Mouse (Mus musculus): ENCODE results near the gene Irak2. TPM values are rescaled to one million over a fixed set of nuclear protein-coding genes. Genes with fewer than 3 reads are reported as not detected.
"Not testable (repeated sequence)": the region's sequence is repeated elsewhere in the genome, so short reads cannot be mapped to it uniquely, and the experiment has no call there.

The Irak2 gene
- polyA plus RNA-seq, 1 experiment from 2014 or later = 11.0 TPM

DNA sequence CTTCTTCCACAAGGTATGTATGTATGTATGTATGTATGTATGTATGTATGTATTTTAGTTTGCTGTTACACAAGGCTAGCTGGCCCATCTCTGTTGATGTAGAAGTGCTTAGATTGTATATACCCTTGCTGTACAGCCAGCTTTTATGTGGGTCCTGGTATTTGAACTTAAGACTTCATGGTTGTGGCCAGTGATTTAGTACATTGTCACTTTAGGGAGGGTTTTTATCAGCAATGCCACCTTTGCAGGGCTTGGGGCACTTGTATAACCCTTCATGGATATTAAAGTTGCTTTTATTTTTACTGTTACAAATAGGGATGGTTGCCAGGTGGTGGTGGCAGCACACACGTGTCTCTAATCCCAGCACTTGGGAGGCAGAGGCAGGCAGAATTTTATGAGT lies 56.9 kb downstream of the Irak2 start:
- no peak overlapping the region for H3K4me2 ChIP-seq (replicated peaks)
- no peaks in the 10 kb centered on the region for H3K27me3 ChIP-seq (replicated peaks)
- no peaks in the 10 kb centered on the region for H3K36me3 ChIP-seq
- WGBS = 50% methylated on average over 1 of the region's 1 CpGs
- ATAC-seq = no peak
- no peak overlapping the region for H3K27ac ChIP-seq
- no peak overlapping the region for H3K4me3 ChIP-seq (replicated peaks)
- H3K9me3 ChIP-seq = no peaks in the 10 kb centered on the region
- H3K4me1 ChIP-seq (replicated peaks) = peaks cover 20% of the 10 kb centered on the region
- H3K9ac ChIP-seq = no peak overlapping the region

DNA sequence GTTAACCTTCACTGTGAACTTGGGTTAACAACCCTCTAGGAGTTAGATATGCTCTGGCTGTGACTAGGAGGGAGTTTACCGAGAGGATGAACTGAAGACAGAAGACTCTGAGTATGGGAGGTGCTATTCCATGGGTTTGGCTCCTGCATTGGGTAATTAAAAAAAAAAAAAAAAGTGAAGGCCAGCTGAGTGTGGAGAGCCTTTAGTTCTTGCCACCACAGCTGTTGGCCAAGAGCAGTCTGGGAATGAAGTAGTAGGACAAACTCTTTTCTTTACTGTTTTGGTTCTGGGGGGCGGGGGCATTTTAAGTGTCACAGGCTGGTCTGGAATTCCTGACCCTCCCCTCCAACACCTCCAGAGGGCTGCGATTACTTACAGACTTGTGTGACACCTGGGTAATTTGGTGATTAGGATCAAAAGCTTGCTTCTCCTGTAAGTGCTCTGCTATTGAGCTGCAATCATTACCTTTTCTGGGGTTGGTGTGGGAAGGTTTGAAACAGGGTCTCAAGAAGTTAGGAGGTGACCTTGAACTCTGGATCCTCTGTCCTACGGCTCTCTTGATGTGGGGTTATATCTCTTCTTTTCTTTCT lies 57.6 kb downstream of the Irak2 start:
- ATAC-seq = no peak
- 43% methylated on average over 4 of the region's 4 CpGs for WGBS
- Histone ChIP-seq H3K9ac (no peak overlapping the region), H3K4me1 (replicated peaks) (peaks cover 14% of the 10 kb centered on the region), H3K27me3 (replicated peaks) (no peaks in the 10 kb centered on the region), H3K4me2 (replicated peaks) (peak overlapping the region; percentile 57), H3K36me3 (no peaks in the 10 kb centered on the region), H3K27ac (peak overlapping the region; percentile 92), H3K9me3 (no peaks in the 10 kb centered on the region), H3K4me3 (replicated peaks) (no peak overlapping the region; the same call in 1 of the 2 replicates)

DNA sequence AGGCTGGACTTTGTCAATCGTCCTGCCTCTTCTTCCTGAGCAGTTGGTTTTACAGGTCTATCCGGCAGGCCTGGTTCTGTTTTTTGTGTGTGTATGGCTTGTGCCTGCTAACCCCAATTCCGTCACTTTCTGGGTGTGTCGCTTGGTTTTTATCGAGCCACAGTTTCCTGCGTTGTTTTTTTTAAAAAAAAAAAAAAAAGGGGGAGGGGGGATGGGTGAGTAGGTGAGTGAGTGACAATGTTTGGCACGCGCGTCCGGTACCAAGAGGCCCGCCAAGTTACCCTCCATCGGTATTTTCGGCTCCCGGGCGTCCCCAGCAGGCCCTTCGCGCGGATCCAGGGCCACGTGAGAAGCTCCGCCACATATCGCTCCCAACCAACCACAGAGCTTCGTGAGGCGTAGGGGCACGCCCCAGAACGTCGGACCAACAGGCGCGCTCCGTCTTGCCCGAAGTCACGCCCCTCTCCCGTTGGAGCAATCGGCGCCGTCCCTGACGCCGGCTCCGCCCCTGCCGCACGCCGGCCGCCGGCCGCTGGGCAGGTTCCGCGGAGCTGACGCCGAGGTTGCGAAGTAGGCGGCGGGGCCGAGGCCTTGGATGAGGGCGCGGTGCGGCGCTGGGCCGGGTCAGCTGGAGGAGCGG lies 58.4 kb downstream of the Irak2 start, which contains the start of gene Tatdn2:
Tatdn2 (plus strand) TSS at position 469 of the 640 bp plus-strand sequence.
- Histone ChIP-seq H3K9ac (peak within 1 kb of the TSS; percentile 87), H3K4me3 (replicated peaks) (peak within 1 kb of the TSS; percentile 86)

DNA sequence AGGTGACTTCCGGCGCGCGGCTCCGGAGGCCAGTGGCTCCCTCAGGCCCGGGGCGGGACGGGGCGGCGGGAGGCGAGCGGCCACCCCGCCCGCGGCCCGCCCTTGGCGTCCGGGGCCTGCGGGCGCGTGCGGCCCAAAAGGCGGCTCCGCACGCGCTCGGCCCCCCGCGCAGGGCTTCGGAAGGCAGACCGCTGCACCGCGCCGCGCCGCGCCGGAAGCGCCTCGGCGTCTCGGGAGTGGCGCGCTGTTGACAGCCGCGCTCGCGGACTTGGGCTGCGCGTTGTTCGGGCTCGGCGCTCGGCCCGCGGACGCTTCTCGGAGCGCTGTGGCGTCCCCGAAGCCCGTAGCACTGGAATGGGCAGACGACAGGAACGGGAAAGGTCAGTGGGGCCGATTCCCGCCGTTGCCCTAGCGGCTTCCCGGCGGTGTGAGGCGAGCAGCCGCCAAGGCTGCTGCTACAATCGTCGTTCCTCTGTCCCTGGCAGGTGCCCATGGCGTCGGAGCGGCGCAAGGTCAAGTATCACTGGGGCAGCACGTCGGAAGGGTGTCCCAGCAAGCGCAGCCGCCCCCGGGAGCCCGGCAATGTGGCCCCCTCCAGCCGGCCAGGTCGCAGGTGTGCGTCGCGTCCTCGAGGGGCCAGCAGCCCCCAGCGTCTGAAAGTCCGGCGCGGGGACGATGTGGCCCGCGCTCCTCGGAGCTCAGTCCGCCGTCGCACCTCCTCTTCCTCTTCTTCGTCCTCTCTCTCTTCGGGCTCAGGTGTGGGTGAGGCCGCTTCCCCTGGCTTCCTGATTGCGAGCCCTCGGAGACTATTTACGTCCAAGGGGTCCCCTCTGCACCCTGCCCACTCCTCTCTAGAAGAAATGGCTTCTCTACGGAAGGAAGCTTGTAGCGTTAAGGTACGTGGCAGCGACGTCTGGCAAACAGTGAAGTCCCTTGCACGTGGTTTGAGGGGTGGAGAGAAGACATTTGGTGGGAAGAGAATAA lies 59.2 kb downstream of the Irak2 start:
- Histone ChIP-seq H3K9ac (peak overlapping the region; percentile 87), H3K4me3 (replicated peaks) (peak overlapping the region; percentile 86), H3K36me3 (peaks cover 5% of the 10 kb centered on the region), H3K4me1 (replicated peaks) (peaks cover 12% of the 10 kb centered on the region), H3K4me2 (replicated peaks) (peak overlapping the region; percentile 91), H3K27ac (peak overlapping the region; percentile 92), H3K27me3 (replicated peaks) (no peaks in the 10 kb centered on the region), H3K9me3 (no peaks in the 10 kb centered on the region)
- WGBS = under 1% methylated on average over 86 of the region's 113 CpGs
- peak; percentile 12 for ATAC-seq

More for the DNA sequence above, 58.4 kb downstream of the Irak2 start, which contains the start of gene Tatdn2:
- Histone ChIP-seq H3K9me3 (no peaks in the 10 kb centered on the region), H3K4me1 (replicated peaks) (peaks cover 12% of the 10 kb centered on the region), H3K27me3 (replicated peaks) (no peaks in the 10 kb centered on the region), H3K36me3 (no peaks in the 10 kb centered on the region; the same call in 1 of the 2 replicates), H3K27ac (peak within 1 kb of the TSS; percentile 92), H3K4me2 (replicated peaks) (peak within 1 kb of the TSS; percentile 91)
- peak; percentile 98 for ATAC-seq
- WGBS = under 1% methylated on average over 53 of the region's 58 CpGs

DNA sequence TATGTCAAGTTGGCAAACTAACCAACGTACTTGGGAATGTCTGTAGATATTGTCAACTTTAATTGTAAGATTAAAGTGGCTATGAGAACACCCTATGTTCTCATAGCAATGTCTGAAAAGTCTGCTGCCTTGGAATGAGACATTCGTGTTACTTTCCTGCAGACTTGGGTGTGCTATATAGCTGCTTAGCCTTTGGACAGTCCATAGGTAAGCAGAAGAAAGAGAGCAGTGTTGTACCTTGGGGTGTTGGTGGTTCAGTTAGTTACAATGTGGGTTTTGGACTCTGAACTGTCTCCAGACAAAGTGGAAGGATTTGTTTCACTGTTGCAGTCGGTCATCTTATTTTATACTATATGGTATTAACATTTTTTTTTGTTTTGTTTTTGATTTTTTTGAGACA lies 74.5 kb downstream of the Irak2 start:
- Histone ChIP-seq H3K9me3 (no peaks in the 10 kb centered on the region), H3K9ac (no peak overlapping the region), H3K27me3 (replicated peaks) (no peaks in the 10 kb centered on the region), H3K4me1 (replicated peaks) (no peaks in the 10 kb centered on the region), H3K4me3 (replicated peaks) (no peak overlapping the region), H3K27ac (no peak overlapping the region), H3K4me2 (replicated peaks) (no peak overlapping the region), H3K36me3 (peaks cover 58% of the 10 kb centered on the region)
- WGBS = 85% methylated on average over 3 of the region's 3 CpGs
- ATAC-seq = 0 out of 2 replicates have a peak, but pooled peaks have one; percentile 48

DNA sequence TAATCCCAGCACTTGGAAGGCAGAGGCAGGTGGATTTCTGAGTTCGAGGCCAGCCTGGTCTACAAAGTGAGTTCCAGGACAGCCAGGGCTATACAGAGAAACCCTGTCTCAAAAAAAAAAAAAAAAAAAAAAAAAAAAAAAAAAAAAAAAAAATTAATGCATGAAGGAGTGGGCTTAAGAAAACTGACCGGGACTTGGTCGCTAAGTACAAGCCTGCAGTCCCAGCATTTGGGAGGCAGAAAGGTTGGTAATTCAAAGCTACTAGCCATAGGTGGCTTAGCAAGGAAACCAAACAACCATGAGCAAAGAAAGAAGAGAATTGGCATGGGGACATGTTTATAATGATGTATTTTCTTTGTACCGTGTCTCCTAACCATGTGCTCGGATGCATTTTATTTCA lies 75.1 kb downstream of the Irak2 start:
- H3K9ac ChIP-seq; H3K4me2 ChIP-seq (replicated peaks); ATAC-seq; H3K4me1 ChIP-seq (replicated peaks); H3K9me3 ChIP-seq; H3K27ac ChIP-seq; H3K4me3 ChIP-seq (replicated peaks); H3K27me3 ChIP-seq (replicated peaks): not testable (repeated sequence)
- H3K36me3 ChIP-seq = peaks cover 53% of the 10 kb centered on the region
- WGBS = 86% methylated on average over 5 of the region's 5 CpGs

DNA sequence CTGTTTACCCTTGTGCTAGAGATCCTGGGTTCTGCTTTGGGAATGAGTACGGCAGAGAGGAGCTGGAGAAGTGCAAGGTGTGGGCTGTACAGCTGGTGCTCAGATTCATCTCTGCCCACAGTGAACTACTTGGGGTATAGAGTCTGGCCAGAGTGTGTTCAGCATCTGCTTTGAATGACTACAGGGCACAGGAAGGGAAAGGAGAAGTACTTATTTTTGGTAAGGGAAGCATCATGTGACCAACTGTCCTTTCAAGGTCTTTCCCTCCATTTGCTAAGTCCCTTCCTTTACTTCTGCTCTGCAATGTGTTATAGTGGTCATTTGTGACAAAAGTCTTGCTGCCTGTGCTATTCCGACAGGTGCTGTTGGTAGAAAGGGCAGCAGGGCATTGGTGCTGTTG lies 76.0 kb downstream of the Irak2 start:
- no peak for ATAC-seq
- Histone ChIP-seq H3K27me3 (replicated peaks) (no peaks in the 10 kb centered on the region), H3K27ac (no peak overlapping the region), H3K36me3 (peaks cover 46% of the 10 kb centered on the region), H3K9me3 (no peaks in the 10 kb centered on the region), H3K9ac (no peak overlapping the region), H3K4me2 (replicated peaks) (no peak overlapping the region), H3K4me3 (replicated peaks) (no peak overlapping the region), H3K4me1 (replicated peaks) (no peaks in the 10 kb centered on the region)
- WGBS = 80% methylated on average over 2 of the region's 2 CpGs

DNA sequence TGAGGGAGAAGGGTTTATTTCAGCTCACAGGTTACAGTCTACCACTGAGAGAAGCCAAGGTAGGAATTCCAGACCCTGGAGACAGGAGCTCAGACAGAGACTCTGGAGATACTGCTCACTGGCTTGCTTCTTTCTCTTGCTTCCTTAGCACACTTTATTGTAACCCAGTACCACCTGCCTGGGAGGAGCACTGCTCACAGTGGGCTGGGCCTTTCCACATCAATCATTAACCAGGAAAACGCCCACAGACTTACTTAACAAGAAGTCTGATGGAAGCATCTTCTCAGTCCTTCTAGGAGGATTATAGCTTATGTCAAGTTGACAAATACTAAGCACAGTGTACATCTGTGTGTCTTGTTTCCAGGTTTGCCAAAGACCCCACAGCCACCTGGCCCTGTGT lies 76.5 kb downstream of the Irak2 start:
- ATAC-seq = peak; percentile 84
- no peaks in the 10 kb centered on the region for H3K27me3 ChIP-seq (replicated peaks)
- no peaks in the 10 kb centered on the region for H3K9me3 ChIP-seq
- H3K27ac ChIP-seq = no peak overlapping the region
- no peaks in the 10 kb centered on the region for H3K4me1 ChIP-seq (replicated peaks)
- H3K36me3 ChIP-seq = peaks cover 42% of the 10 kb centered on the region
- WGBS = 56% methylated on average over 1 of the region's 1 CpGs
- H3K4me2 ChIP-seq (replicated peaks) = no peak overlapping the region
- no peak overlapping the region for H3K4me3 ChIP-seq (replicated peaks)
- H3K9ac ChIP-seq = no peak overlapping the region

DNA sequence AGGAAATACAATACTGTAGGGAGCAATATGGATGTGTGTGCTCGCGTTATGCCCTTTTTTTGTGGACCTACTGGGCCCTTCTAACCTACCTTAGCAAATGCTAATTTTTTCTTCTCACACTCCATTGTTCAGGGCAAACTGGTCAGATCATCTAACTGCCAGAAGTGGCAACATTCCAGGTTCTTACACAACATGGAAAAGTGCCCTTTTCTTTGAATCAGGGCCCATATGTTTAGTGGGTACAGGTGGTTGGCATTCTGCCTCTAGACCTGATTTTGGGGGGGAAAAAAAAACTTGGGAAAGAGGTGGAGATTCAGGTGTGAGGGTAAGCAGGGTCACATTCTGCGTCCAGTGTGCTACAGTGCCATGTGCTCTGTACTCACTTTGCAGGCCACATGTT lies 79.3 kb downstream of the Irak2 start:
- H3K36me3 ChIP-seq = peaks cover 35% of the 10 kb centered on the region
- no peaks in the 10 kb centered on the region for H3K4me1 ChIP-seq (replicated peaks)
- no peak overlapping the region for H3K4me3 ChIP-seq (replicated peaks)
- no peak overlapping the region for H3K9ac ChIP-seq
- H3K27me3 ChIP-seq (replicated peaks) = no peaks in the 10 kb centered on the region
- no peaks in the 10 kb centered on the region for H3K9me3 ChIP-seq
- WGBS = 87% methylated on average over 3 of the region's 3 CpGs
- H3K4me2 ChIP-seq (replicated peaks) = no peak overlapping the region
- no peak for ATAC-seq
- H3K27ac ChIP-seq = no peak overlapping the region

DNA sequence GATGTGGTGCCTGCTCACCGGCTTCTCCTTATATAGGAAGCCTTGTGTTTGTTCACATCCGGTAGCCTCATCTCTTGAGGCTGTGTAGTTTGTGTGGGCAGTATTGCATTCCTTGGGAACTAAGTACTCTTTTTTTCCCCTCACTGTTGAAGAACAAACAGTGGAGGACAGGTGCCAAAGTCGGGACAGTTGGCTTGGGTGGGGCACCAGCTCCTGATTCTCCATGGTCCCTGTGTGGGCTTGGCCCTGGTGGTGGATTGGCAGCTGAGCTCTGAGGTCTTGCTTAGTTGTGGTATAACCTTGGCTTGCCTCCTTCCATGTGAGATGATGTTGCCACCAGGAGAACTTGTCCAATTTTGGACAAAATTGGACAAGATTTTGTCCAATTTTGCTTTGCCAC lies 81.6 kb downstream of the Irak2 start, which contains the start of gene Ghrl:
Ghrl (minus strand) TSS at position 3 of the 400 bp plus-strand sequence.
- 69% methylated on average over 3 of the region's 3 CpGs for WGBS

DNA sequence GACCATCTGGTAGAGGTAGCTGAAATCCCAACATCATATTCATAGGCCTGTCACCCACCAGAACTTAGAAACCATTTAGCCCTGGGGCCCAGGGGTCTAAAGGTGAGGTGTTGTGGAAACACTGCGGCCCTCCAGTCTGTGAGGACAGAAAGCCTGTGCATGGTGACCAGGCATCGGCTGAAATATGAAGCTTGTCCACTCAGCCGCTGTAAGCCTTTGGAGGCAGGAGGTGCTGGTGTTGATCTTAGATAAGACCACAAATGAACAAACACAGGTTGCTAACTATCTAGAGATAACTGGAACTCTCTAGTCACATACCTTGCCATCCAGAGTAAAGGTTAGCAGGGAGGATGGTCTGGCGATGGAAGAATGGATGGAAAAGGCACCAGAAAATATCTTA lies 82.8 kb downstream of the Irak2 start:
- Histone ChIP-seq H3K9me3 (no peaks in the 10 kb centered on the region), H3K9ac (no peak overlapping the region), H3K4me1 (replicated peaks) (no peaks in the 10 kb centered on the region), H3K27ac (no peak overlapping the region), H3K36me3 (peaks cover 19% of the 10 kb centered on the region), H3K4me3 (replicated peaks) (no peak overlapping the region), H3K27me3 (replicated peaks) (no peaks in the 10 kb centered on the region), H3K4me2 (replicated peaks) (no peak overlapping the region)
- 66% methylated on average over 4 of the region's 4 CpGs for WGBS
- no peak for ATAC-seq

More for the DNA sequence above, 81.6 kb downstream of the Irak2 start, which contains the start of gene Ghrl:
- Histone ChIP-seq H3K27ac (no peak within 1 kb of the TSS), H3K4me3 (replicated peaks) (no peak within 1 kb of the TSS), H3K27me3 (replicated peaks) (no peaks in the 10 kb centered on the region), H3K4me1 (replicated peaks) (no peaks in the 10 kb centered on the region), H3K9me3 (no peaks in the 10 kb centered on the region), H3K4me2 (replicated peaks) (no peak within 1 kb of the TSS), H3K9ac (no peak within 1 kb of the TSS), H3K36me3 (peaks cover 25% of the 10 kb centered on the region)
- ATAC-seq = no peak

DNA sequence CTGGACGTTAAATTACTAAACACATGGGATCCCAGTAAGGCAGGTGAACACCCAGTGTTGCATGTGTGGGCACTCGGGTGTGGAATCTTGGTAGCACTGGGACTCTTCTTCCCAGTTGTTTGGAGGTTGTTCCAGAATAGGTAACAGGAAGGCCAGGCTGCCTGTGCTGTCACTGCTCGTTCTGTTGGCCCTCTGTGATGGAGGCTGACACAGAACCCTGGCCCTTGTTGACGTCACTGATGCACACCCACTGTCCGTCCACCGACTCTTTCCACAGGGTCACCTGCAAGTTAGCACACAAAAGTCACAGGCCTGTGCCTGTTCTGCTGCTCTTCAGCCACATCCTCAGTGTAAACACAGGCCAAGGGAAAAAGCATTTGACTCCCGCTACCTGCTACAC lies 89.9 kb downstream of the Irak2 start:
- Histone ChIP-seq H3K4me1 (replicated peaks) (no peaks in the 10 kb centered on the region), H3K9me3 (no peaks in the 10 kb centered on the region), H3K27me3 (replicated peaks) (no peaks in the 10 kb centered on the region), H3K27ac (no peak overlapping the region), H3K4me3 (replicated peaks) (no peak overlapping the region), H3K36me3 (peaks cover 49% of the 10 kb centered on the region), H3K9ac (no peak overlapping the region), H3K4me2 (replicated peaks) (no peak overlapping the region)
- 88% methylated on average over 7 of the region's 7 CpGs for WGBS
- ATAC-seq = no peak
